Mouse (Mus musculus) 416B (cell line): ENCODE results near the gene Fndc8.
"Not testable (repeated sequence)": the region's sequence is repeated elsewhere in the genome, so short reads cannot be mapped to it uniquely, and the experiment has no call there.

Experiments used
- DNase-seq: peaks from one replicate; pipeline ENCODE4 v3.0.0; 2011; ENCODE audit warnings: low read depth

The Fndc8 gene

GRCm38 (mm10) chr11:82910679-82911389, 18.9 kb downstream of the Fndc8 start:
- DNase-seq = no peak

GRCm38 (mm10) chr11:82914711-82915352, 22.9 kb downstream of the Fndc8 start:
- DNase-seq = peak; percentile 79

GRCm38 (mm10) chr11:82920768-82921167, 28.8 kb downstream of the Fndc8 start:
- DNase-seq = no peak

- no peak for DNase-seq
Measured at GRCm38 (mm10) chr11:82921691-82922090, 29.8 kb downstream of the Fndc8 start.

- not testable (repeated sequence) for DNase-seq
Measured at GRCm38 (mm10) chr11:82923910-82924309, 32.0 kb downstream of the Fndc8 start.

GRCm38 (mm10) chr11:82928897-82929632, 37.1 kb downstream of the Fndc8 start:
- no peak for DNase-seq

GRCm38 (mm10) chr11:82929633-82929950, 37.7 kb downstream of the Fndc8 start:
- no peak for DNase-seq

GRCm38 (mm10) chr11:82930391-82930955, 38.5 kb downstream of the Fndc8 start:
- DNase-seq = not testable (repeated sequence)

- DNase-seq = not testable (repeated sequence)
Measured at GRCm38 (mm10) chr11:82931161-82931560, 39.2 kb downstream of the Fndc8 start.

- DNase-seq = not testable (repeated sequence)
Measured at GRCm38 (mm10) chr11:82931671-82932450, 39.9 kb downstream of the Fndc8 start.

- no peak for DNase-seq
Measured at GRCm38 (mm10) chr11:82933186-82933585, 41.3 kb downstream of the Fndc8 start.

- DNase-seq = no peak
Measured at GRCm38 (mm10) chr11:82943336-82943735, 51.4 kb downstream of the Fndc8 start.

GRCm38 (mm10) chr11:82945636-82946035, 53.7 kb downstream of the Fndc8 start:
- no peak for DNase-seq

- no peak for DNase-seq
Measured at GRCm38 (mm10) chr11:82947457-82947856, 55.5 kb downstream of the Fndc8 start.

GRCm38 (mm10) chr11:82949036-82949435, 57.1 kb downstream of the Fndc8 start:
- no peak for DNase-seq
